Mouse (Mus musculus) heart, postnatal 4 days (tissue): ENCODE measurements around the gene Usp50. TPM values are rescaled to one million over a fixed set of nuclear protein-coding genes. Genes with fewer than 3 reads are reported as not detected.

ENCODE experiments used
- DNase-seq: peaks from one replicate; pipeline ENCODE4 v3.0.0; 2021
- total RNA-seq, 2 experiments: library from RNA; stranded (reverse); gene quantifications; 2 replicates each; pipeline ENCODE4 v1.2.3; 2021

The Usp50 gene
- total RNA-seq, 2 experiments from 2014 or later = not detected

GRCm38 (mm10) chr2:126663481-126663880 is 119.8 kb downstream of the Usp50 start:
- DNase-seq = no peak

Other genes with a start within 250 kb of the Usp50 start
- not detected for gene Slc27a2, start 231.1 kb downstream of the Usp50 start, total RNA-seq
- gene Hdc, start 164.2 kb downstream of the Usp50 start, total RNA-seq = 1 to 10 TPM; 1.9 to 2.4 TPM
- 10 to 100 TPM; 25.7 to 30.0 TPM for gene Gabpb1, start 107.1 kb downstream of the Usp50 start, total RNA-seq
- 10 to 100 TPM; 28.8 to 30.3 TPM for gene Usp8, start 76.1 kb downstream of the Usp50 start, total RNA-seq
- 10 to 100 TPM; 56.5 to 62.5 TPM for gene Trpm7, start 92.8 kb upstream of the Usp50 start, total RNA-seq
- 10 to 100 TPM; 43.5 to 49.9 TPM for gene Sppl2a, start 149.8 kb upstream of the Usp50 start, total RNA-seq
- 1 to 10 TPM; 8.6 to 8.8 TPM for gene Ap4e1, start 225.2 kb upstream of the Usp50 start, total RNA-seq